Mouse (Mus musculus) frontal cortex, postnatal 25 days (tissue): ENCODE results near the gene Vamp2.

Experiments used
- DNase-seq, 2 experiments: peaks; one replicate each; pipeline ENCODE4 v3.0.0; 2022; ENCODE audit warnings: low spot score in 2 of 2

Gene Vamp2

GRCm38 (mm10) chr11:69133923-69134621 lies 45.8 kb downstream of the Vamp2 start:
- DNase-seq: peak in 1 of 2 experiments; percentile 64

DNA sequence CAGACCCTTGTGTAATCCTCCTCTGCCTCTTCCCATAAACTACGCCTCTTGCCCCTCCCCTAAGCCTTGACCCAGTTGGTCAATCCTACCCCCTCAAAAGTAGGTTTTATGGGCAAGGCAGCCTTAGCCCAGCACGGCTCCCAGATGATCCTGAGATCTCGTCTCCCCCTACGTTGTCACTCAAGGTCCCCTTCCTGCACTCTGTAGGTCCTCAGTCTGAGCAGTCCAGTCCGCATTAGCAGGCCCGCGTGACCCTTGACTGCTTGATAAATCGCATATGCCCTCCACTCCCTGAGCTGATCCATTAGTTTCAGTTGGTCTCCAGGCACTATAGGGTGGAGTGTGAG lies 46.3 kb downstream of the Vamp2 start:
- DNase-seq: no peak

GRCm38 (mm10) chr11:69135361-69135760 lies 47.1 kb downstream of the Vamp2 start:
- DNase-seq: no peak
